Mouse (Mus musculus): ENCODE results near the gene Lyrm1.

DNA sequence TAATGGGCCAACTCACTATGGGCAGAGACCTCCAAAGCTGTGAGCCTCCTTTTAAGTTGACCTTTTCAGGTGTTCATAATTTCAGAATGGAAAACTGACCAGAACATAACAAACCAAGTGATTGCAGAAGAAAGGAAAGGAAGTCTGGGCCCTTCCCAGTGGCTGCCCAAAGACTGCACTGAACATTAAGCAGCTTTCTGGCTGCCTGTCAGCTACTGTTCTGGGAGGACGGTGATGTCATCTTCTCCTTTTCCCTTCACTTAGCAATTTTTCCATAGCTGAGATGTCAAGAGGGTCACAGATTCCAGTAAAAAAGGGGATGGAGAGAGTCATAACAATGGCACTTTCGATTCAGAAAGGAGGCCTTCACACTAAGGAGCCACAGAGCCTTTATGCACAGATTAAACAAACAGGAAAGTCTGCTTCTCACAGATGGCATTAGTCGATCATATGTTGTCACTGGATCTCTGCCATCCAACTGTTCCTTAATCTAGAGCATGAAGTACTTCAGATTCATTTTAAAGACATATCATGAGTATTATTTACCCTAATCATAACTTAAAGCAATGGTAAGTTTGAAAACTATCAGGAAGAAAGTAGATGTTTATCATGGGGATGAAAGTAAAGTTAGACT, 89.7 kb downstream of the Lyrm1 start:
- TF ChIP-seq POLR2A (IDR thresholded peaks at IDR 0.05; ENCODE audit: insufficient read depth, low read depth, low read length): no peak
- no peak for TF ChIP-seq CTCF (IDR thresholded peaks at IDR 0.05; ENCODE audit: insufficient read depth, low read depth, low read length)

Measured in olfactory bulb, adult 2 months (tissue).